Mouse (Mus musculus): Measurements from ENCODE around the gene Tgfbrap1. TPM values are rescaled to one million over a fixed set of nuclear protein-coding genes. Genes with fewer than 3 reads are reported as not detected.
"Not testable (repeated sequence)": the region's sequence is repeated elsewhere in the genome, so short reads cannot be mapped to it uniquely, and the experiment has no call there.

The Tgfbrap1 gene
- polyA plus RNA-seq, 1 experiment from 2014 or later: 9.5 TPM

DNA sequence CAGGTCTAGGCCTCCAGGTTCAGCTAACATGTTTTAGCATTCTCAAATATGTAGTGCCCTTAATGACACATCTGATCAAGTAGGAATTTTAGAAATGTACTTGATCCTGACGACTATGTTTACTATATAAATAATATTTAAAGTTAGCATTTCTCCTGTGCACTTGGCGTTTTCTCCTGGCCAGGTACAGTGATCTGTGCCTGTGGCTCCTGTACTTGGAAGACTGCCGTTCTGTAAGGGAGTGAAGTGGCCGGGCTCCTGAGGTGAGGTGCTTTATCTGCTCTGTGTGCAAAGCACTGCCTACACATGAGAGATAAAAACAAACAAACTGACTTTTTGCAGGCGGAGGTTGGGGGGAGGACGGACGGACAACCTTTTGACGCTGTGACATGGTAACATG, 31.9 kb downstream of the Tgfbrap1 start:
- Histone ChIP-seq H3K4me1 (ENCODE audit: control insufficient read depth, insufficient read depth, low read length) (no peaks in the 10 kb centered on the region), H3K9ac (ENCODE audit: low read length) (no peak overlapping the region), H3K27ac (ENCODE audit: low read length) (no peak overlapping the region), H3K4me3 (replicated peaks; ENCODE audit: low read length) (no peak overlapping the region), H3K4me2 (ENCODE audit: low read depth, low read length) (no peak overlapping the region), H3K9me3 (replicated peaks; ENCODE audit: control insufficient read depth, low read length) (no peaks in the 10 kb centered on the region), H3K27me3 (ENCODE audit: control insufficient read depth, insufficient read depth, low read length) (no peaks in the 10 kb centered on the region), H3K36me3 (ENCODE audit: control insufficient read depth, insufficient read depth, low read length) (no peaks in the 10 kb centered on the region; the same call in 1 of the 2 replicates)
- WGBS: 85% methylated on average over 8 of the region's 8 CpGs
- ATAC-seq (ENCODE audit: insufficient read depth, low FRiP score): no peak

DNA sequence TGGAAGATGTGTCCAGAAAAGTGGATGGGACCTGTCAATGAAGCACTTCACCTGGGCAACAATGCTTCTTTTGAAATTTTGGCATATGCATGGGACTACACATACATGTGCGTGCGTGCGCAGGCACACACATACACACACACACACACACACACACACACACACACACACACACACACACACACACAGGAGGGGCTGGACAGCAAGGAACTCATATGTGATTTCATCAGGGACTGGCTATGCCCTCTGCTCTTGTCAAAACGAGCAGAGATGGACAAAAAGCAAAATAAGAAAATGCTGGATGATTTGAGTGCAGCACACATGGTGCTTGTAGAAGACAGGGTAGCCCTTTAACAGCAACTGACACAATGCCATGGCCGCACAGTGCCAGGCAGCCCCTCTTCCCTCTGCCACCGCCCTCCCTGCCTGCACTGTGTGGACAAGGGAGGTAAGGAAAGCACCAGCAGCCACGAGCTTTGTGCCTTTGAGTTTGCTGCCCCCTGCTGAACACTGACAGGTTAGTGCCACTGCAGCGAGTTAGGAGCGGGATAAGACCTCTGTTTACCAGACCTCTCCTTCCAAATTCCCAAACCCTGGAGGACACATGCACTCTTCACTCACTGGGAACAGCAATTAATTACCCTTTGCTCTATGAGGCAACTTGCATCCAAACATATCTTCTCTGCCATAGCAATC, 32.7 kb downstream of the Tgfbrap1 start:
- H3K4me1 ChIP-seq (ENCODE audit: control insufficient read depth, insufficient read depth, low read length): no peaks in the 10 kb centered on the region
- H3K4me3 ChIP-seq (replicated peaks; ENCODE audit: low read length): no peak overlapping the region
- ATAC-seq (ENCODE audit: insufficient read depth, low FRiP score): peak; percentile 60; the same call in 1 of the 2 replicates
- H3K9me3 ChIP-seq (replicated peaks; ENCODE audit: control insufficient read depth, low read length): no peaks in the 10 kb centered on the region
- no peak overlapping the region for H3K4me2 ChIP-seq (ENCODE audit: low read depth, low read length)
- no peak overlapping the region for H3K27ac ChIP-seq (ENCODE audit: low read length)
- no peaks in the 10 kb centered on the region; the same call in 1 of the 2 replicates for H3K36me3 ChIP-seq (ENCODE audit: control insufficient read depth, insufficient read depth, low read length)
- WGBS: 57% methylated on average over 9 of the region's 9 CpGs
- no peak overlapping the region for H3K9ac ChIP-seq (ENCODE audit: low read length)
- H3K27me3 ChIP-seq (ENCODE audit: control insufficient read depth, insufficient read depth, low read length): no peaks in the 10 kb centered on the region

GRCm38 (mm10) chr1:43051903-43052302, 46.5 kb downstream of the Tgfbrap1 start:
- Histone ChIP-seq H3K4me1 (ENCODE audit: control insufficient read depth, insufficient read depth, low read length) (no peaks in the 10 kb centered on the region), H3K9ac (ENCODE audit: low read length) (no peak overlapping the region), H3K27me3 (ENCODE audit: control insufficient read depth, insufficient read depth, low read length) (no peaks in the 10 kb centered on the region), H3K4me3 (replicated peaks; ENCODE audit: low read length) (no peak overlapping the region), H3K4me2 (ENCODE audit: low read depth, low read length) (no peak overlapping the region), H3K36me3 (ENCODE audit: control insufficient read depth, insufficient read depth, low read length) (peaks cover 6% of the 10 kb centered on the region; the same call in 1 of the 2 replicates), H3K9me3 (replicated peaks; ENCODE audit: control insufficient read depth, low read length) (no peaks in the 10 kb centered on the region), H3K27ac (ENCODE audit: low read length) (no peak overlapping the region)
- WGBS: 93% methylated on average over 5 of the region's 5 CpGs
- 0 out of 2 replicates have a peak, but pooled peaks have one; percentile 17 for ATAC-seq (ENCODE audit: insufficient read depth, low FRiP score)

DNA sequence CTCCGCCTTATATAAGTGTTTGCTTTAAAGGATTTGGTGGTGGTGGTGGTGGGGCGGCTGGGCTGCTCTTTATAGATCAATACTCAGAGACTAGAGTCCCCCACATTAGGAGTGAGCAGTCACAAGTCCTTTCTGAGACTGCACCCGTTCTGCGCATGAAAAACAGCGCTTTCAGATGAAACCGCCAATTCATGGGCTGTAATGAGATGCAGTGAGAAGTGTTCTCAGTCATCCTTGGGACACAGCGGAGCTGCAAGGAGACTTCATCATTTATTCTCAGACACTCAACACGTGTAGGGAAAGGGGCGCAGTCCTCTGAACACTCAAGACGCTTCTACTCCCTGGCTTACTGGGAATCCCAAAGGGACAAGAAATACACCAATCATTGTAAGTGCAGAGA, 50.6 kb downstream of the Tgfbrap1 start:
- Histone ChIP-seq H3K36me3 (ENCODE audit: control insufficient read depth, insufficient read depth, low read length) (0 out of 2 replicates have a peak, but pooled peaks cover 4% of the 10 kb centered on the region), H3K4me1 (ENCODE audit: control insufficient read depth, insufficient read depth, low read length) (no peaks in the 10 kb centered on the region), H3K4me3 (replicated peaks; ENCODE audit: low read length) (no peak overlapping the region), H3K9me3 (replicated peaks; ENCODE audit: control insufficient read depth, low read length) (no peaks in the 10 kb centered on the region), H3K4me2 (ENCODE audit: low read depth, low read length) (no peak overlapping the region), H3K27me3 (ENCODE audit: control insufficient read depth, insufficient read depth, low read length) (no peaks in the 10 kb centered on the region), H3K9ac (ENCODE audit: low read length) (no peak overlapping the region), H3K27ac (ENCODE audit: low read length) (no peak overlapping the region)
- WGBS: 86% methylated on average over 10 of the region's 10 CpGs
- no peak for ATAC-seq (ENCODE audit: insufficient read depth, low FRiP score)

DNA sequence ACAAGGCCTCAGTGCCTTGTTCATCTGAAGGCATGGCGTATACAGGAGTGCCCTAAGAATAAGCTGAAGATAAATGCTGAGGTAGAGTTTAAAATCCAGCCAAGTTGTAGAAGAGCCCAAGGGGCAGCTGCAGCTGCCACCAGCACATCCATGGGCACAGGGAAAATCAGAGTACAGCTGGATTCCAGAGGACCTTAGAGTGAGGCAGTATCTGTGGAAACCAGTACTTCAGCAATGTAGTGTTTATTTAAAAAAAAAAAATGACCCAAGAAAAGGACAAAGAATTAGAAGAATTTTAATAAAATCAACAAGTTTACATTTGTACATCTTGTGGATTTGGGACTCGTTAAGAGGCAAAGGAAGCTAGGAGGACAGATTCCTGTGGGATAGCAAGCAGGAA, 51.4 kb downstream of the Tgfbrap1 start:
- Histone ChIP-seq H3K27me3 (ENCODE audit: control insufficient read depth, insufficient read depth, low read length) (no peaks in the 10 kb centered on the region), H3K4me3 (replicated peaks; ENCODE audit: low read length) (no peak overlapping the region), H3K36me3 (ENCODE audit: control insufficient read depth, insufficient read depth, low read length) (0 out of 2 replicates have a peak, but pooled peaks cover 4% of the 10 kb centered on the region), H3K4me1 (ENCODE audit: control insufficient read depth, insufficient read depth, low read length) (no peaks in the 10 kb centered on the region), H3K27ac (ENCODE audit: low read length) (no peak overlapping the region), H3K4me2 (ENCODE audit: low read depth, low read length) (no peak overlapping the region), H3K9me3 (replicated peaks; ENCODE audit: control insufficient read depth, low read length) (no peaks in the 10 kb centered on the region), H3K9ac (ENCODE audit: low read length) (no peak overlapping the region)
- ATAC-seq (ENCODE audit: insufficient read depth, low FRiP score): no peak
- WGBS: 66% methylated on average over 2 of the region's 2 CpGs

- Histone ChIP-seq H3K4me2 (ENCODE audit: low read depth, low read length) (no peak overlapping the region), H3K9ac (ENCODE audit: low read length) (no peak overlapping the region), H3K36me3 (ENCODE audit: control insufficient read depth, insufficient read depth, low read length) (no peaks in the 10 kb centered on the region), H3K4me3 (replicated peaks; ENCODE audit: low read length) (no peak overlapping the region), H3K9me3 (replicated peaks; ENCODE audit: control insufficient read depth, low read length) (no peaks in the 10 kb centered on the region), H3K27me3 (ENCODE audit: control insufficient read depth, insufficient read depth, low read length) (no peaks in the 10 kb centered on the region), H3K4me1 (ENCODE audit: control insufficient read depth, insufficient read depth, low read length) (no peaks in the 10 kb centered on the region), H3K27ac (ENCODE audit: low read length) (no peak overlapping the region)
- no peak for ATAC-seq (ENCODE audit: insufficient read depth, low FRiP score)
- WGBS: 81% methylated on average over 14 of the region's 14 CpGs
Measured at GRCm38 (mm10) chr1:43045204-43045982, 53.0 kb downstream of the Tgfbrap1 start.

GRCm38 (mm10) chr1:43042271-43042670, 56.2 kb downstream of the Tgfbrap1 start:
- 32% methylated on average over 6 of the region's 6 CpGs for WGBS
- no peak overlapping the region for H3K27ac ChIP-seq (ENCODE audit: low read length)

GRCm38 (mm10) chr1:43036014-43036413, 62.4 kb downstream of the Tgfbrap1 start:
- Histone ChIP-seq H3K4me3 (replicated peaks; ENCODE audit: low read length) (no peak overlapping the region), H3K27ac (ENCODE audit: low read length) (no peak overlapping the region), H3K4me2 (ENCODE audit: low read depth, low read length) (no peak overlapping the region), H3K36me3 (ENCODE audit: control insufficient read depth, insufficient read depth, low read length) (no peaks in the 10 kb centered on the region), H3K27me3 (ENCODE audit: control insufficient read depth, insufficient read depth, low read length) (no peaks in the 10 kb centered on the region), H3K4me1 (ENCODE audit: control insufficient read depth, insufficient read depth, low read length) (no peaks in the 10 kb centered on the region), H3K9me3 (replicated peaks; ENCODE audit: control insufficient read depth, low read length) (no peaks in the 10 kb centered on the region), H3K9ac (ENCODE audit: low read length) (no peak overlapping the region)
- ATAC-seq (ENCODE audit: insufficient read depth, low FRiP score): no peak
- WGBS: 81% methylated on average over 7 of the region's 7 CpGs

More at GRCm38 (mm10) chr1:43042271-43042670, 56.2 kb downstream of the Tgfbrap1 start:
- Histone ChIP-seq H3K9me3 (replicated peaks; ENCODE audit: control insufficient read depth, low read length) (no peaks in the 10 kb centered on the region), H3K27me3 (ENCODE audit: control insufficient read depth, insufficient read depth, low read length) (no peaks in the 10 kb centered on the region), H3K4me2 (ENCODE audit: low read depth, low read length) (no peak overlapping the region), H3K4me1 (ENCODE audit: control insufficient read depth, insufficient read depth, low read length) (no peaks in the 10 kb centered on the region), H3K4me3 (replicated peaks; ENCODE audit: low read length) (no peak overlapping the region), H3K9ac (ENCODE audit: low read length) (no peak overlapping the region), H3K36me3 (ENCODE audit: control insufficient read depth, insufficient read depth, low read length) (no peaks in the 10 kb centered on the region)
- ATAC-seq (ENCODE audit: insufficient read depth, low FRiP score): no peak

GRCm38 (mm10) chr1:43015153-43015685, 83.2 kb downstream of the Tgfbrap1 start:
- not testable (repeated sequence) for H3K4me2 ChIP-seq (ENCODE audit: low read depth, low read length); H3K4me3 ChIP-seq (replicated peaks; ENCODE audit: low read length); H3K9ac ChIP-seq (ENCODE audit: low read length); ATAC-seq (ENCODE audit: insufficient read depth, low FRiP score); H3K4me1 ChIP-seq (ENCODE audit: control insufficient read depth, insufficient read depth, low read length); H3K27me3 ChIP-seq (ENCODE audit: control insufficient read depth, insufficient read depth, low read length); H3K36me3 ChIP-seq (ENCODE audit: control insufficient read depth, insufficient read depth, low read length); H3K27ac ChIP-seq (ENCODE audit: low read length); H3K9me3 ChIP-seq (replicated peaks; ENCODE audit: control insufficient read depth, low read length)
- 82% methylated on average over 7 of the region's 7 CpGs for WGBS
